Comparison of ENCODE assay signal across 8 mouse cellular contexts in genomic region chr2:28419898-28420297, GRCm38 (mm10). TPM values are rescaled to one million over a fixed set of nuclear protein-coding genes. Genes with fewer than 3 reads are reported as not detected.
DNase-seq lines count a peak whose midpoint lies in the region; ATAC-seq lines count a peak whose summit lies in the region.

No protein-coding gene starts in this region.

- H3K27me3 ChIP-seq in intestine, embryonic 15.5 days (replicated peaks): no peaks in the 10 kb centered on the region
- no peaks in the 10 kb centered on the region for H3K27me3 ChIP-seq in limb, embryonic 10.5 days (ENCODE audit: low read depth, poor library complexity, severe bottlenecking)

- WGBS in intestine, embryonic 15.5 days: 29% methylated on average over 4 of the region's 4 CpGs
- WGBS in limb, embryonic 10.5 days: 13% methylated on average over 4 of the region's 4 CpGs

- H3K27ac ChIP-seq in intestine, embryonic 15.5 days: no peak overlapping the region
- H3K27ac ChIP-seq in limb, embryonic 10.5 days: no peak overlapping the region

- ATAC-seq in monocyte, adult 5-6 weeks (replicated peaks; ENCODE audit: insufficient number of reproducible peaks, low FRiP score, low TSS enrichment, poor library complexity, severe bottlenecking): no peak
- ATAC-seq in intestine, embryonic 15.5 days: peak; percentile 68

- no peaks in the 10 kb centered on the region for H3K4me1 ChIP-seq in intestine, embryonic 15.5 days (replicated peaks)
- H3K4me1 ChIP-seq in limb, embryonic 10.5 days: peaks cover 32% of the 10 kb centered on the region

- H3K4me3 ChIP-seq in intestine, embryonic 15.5 days (replicated peaks): no peak overlapping the region
- no peak overlapping the region for H3K4me3 ChIP-seq in limb, embryonic 10.5 days

- H3K9me3 ChIP-seq in intestine, embryonic 15.5 days: no peaks in the 10 kb centered on the region
- no peaks in the 10 kb centered on the region for H3K9me3 ChIP-seq in limb, embryonic 10.5 days (replicated peaks)

- peak; percentile 36 to 73 for DNase-seq in monocyte, adult 2 months (ENCODE audit: low read depth in 1 of 2, low spot score in 2 of 2)
- DNase-seq in cerebellum, adult 8-10 months: peak; percentile 97
- peak; percentile 76 to 89 for DNase-seq in frontal cortex, postnatal 10 days (ENCODE audit: low spot score in 2 of 2)
- DNase-seq in limb, embryonic 10.5 days (ENCODE audit: low spot score): peak; percentile 95
- peak; percentile 88 for DNase-seq in ovary, postnatal 10 days (ENCODE audit: low spot score)
- peak; percentile 59 for DNase-seq in thymus, postnatal 14 days

- H3K4me2 ChIP-seq in intestine, embryonic 15.5 days (replicated peaks): no peak overlapping the region

- no peak overlapping the region for H3K9ac ChIP-seq in intestine, embryonic 15.5 days

- no peaks in the 10 kb centered on the region for H3K36me3 ChIP-seq in intestine, embryonic 15.5 days
- H3K36me3 ChIP-seq in limb, embryonic 10.5 days: no peaks in the 10 kb centered on the region

RNA-seq across cellular contexts. Expression of gene Ppp1r26, which starts 26.7 kb away (rescaled TPM):
- 0.10 TPM in 1 of 3 replicates, not detected in the others for total RNA-seq in monocyte, adult 5-6 weeks (2017)
- 2.7 and 2.8 TPM in 2 replicates for polyA plus RNA-seq in intestine, embryonic 15.5 days (2015; fragmentation: Nextera tagmentation; extraction: Ambion mirVana)
- polyA plus RNA-seq in limb, embryonic 10.5 days (2016; fragmentation: Nextera tagmentation; extraction: Ambion mirVana): 4.2 and 6.3 TPM in 2 replicates

RNA-seq across cellular contexts. Expression of gene 1700007K13Rik, which starts 46.2 kb away (rescaled TPM):
- not detected in 3 replicates for total RNA-seq in monocyte, adult 5-6 weeks (2017)
- not detected in 2 replicates for polyA plus RNA-seq in intestine, embryonic 15.5 days (2015; fragmentation: Nextera tagmentation; extraction: Ambion mirVana)
- 0.25 and 0.61 TPM in 2 replicates for polyA plus RNA-seq in limb, embryonic 10.5 days (2016; fragmentation: Nextera tagmentation; extraction: Ambion mirVana)

RNA-seq across cellular contexts. Expression of gene Mrps2, which starts 48.0 kb away (rescaled TPM):
- 6.6 to 12.3 TPM (median 7.7 TPM) in 3 replicates for total RNA-seq in monocyte, adult 5-6 weeks (2017)
- polyA plus RNA-seq in intestine, embryonic 15.5 days (2015; fragmentation: Nextera tagmentation; extraction: Ambion mirVana): 62.4 and 66.0 TPM in 2 replicates
- 70.3 and 75.9 TPM in 2 replicates for polyA plus RNA-seq in limb, embryonic 10.5 days (2016; fragmentation: Nextera tagmentation; extraction: Ambion mirVana)
